Mouse (Mus musculus) cerebellum, adult 9-10 months (tissue): ENCODE data around the gene Dnajb14.
A peak's percentile ranks its signal among the peaks of the same experiment; 100 is the strongest.
"Not testable (repeated sequence)": the region's sequence is repeated elsewhere in the genome, so short reads cannot be mapped to it uniquely, and the experiment has no call there.

Source experiments
- DNase-seq: peaks from one replicate; pipeline ENCODE4 v3.0.0; 2022

Gene Dnajb14

DNA sequence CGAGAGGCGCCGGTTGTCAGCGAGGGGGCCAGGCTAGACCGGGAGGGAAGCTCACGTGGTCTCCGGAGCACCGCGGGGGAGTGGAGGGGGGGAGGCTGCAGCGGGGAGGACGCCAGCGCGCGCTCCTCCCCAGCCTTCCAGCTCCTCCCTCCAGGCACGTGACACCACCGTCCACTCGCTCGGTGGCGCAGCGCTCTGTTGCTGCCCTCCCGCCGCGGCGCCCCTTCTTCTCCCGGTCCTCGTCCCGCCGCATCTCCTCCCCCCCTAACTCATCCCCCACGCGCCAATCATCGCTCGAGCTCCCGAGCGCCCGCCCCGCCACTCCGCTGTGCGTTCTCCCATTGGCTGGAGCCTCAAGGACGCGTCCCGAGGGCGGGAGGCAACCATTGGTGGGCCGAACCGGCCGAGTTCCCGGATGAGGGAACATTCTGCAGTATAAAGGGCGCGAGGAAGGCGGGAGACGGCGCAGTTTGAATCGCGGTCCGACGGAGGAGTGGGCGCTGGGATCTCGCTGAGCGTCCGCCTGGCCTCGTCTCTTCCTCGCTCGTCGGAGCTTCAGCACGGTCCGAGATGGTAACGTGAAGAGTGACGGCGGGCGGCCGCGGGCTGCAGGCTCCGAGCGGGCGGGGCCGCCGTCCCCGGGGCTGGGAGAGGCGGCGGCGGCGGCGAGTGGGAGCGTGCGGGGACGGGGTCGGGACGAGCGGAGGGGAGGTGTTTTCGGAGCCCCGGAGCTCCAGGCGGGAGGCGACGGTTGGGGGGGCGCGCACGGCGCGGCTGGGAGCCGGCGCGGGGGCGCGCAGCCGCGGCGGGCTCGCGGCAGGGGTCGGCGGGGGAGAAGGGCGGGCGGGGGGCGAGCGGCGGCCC, 3.1 kb upstream of the Dnajb14 start, which contains the start of gene H2afz:
H2afz (plus strand) TSS at position 364 of the 864 bp plus-strand sequence.
- peak; percentile 98 for DNase-seq

GRCm38 (mm10) chr3:137864988-137865982, 2.2 kb upstream of the Dnajb14 start:
- DNase-seq, result peak; percentile 89

DNA sequence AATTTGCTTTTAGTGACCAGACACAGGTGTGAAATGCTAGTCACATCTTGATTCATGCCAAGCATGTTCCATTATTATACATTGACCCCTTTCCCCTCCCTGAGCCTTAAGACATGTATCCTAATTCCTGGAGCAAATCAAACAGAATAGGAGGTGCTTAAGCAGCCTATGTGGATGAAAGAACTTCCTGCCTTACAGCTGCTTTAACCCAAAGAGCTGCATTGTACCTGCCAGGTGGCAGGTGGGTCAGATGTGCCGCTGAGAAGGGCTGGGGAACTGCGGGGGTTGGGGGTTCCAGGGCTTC, 390 bp upstream of the Dnajb14 start:
- no peak for DNase-seq

- peak; percentile 62 for DNase-seq
Measured at GRCm38 (mm10) chr3:137868094-137868913, 829 bp downstream of the Dnajb14 start.

DNA sequence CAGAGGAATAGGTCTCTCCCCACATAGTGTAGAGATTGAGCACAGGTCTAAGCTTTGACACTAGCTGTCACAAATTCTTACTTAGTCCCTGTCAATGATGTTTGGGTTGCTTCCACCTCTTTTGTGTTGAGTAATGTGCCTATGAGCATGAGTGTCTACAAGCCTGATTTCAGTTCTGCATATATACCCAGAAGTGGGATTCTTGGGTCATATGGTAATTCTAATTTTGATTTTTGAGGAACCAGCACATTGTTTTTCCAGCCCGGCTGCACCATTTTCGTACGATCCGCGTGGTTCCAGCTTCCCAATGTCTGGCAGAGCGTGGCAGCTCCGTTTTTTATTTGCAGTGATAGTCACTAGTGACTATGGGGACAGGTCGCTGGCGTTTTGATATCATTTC, 1.9 kb downstream of the Dnajb14 start:
- no peak for DNase-seq

- no peak for DNase-seq
Measured at GRCm38 (mm10) chr3:137879313-137879712, 11.8 kb downstream of the Dnajb14 start.

DNA sequence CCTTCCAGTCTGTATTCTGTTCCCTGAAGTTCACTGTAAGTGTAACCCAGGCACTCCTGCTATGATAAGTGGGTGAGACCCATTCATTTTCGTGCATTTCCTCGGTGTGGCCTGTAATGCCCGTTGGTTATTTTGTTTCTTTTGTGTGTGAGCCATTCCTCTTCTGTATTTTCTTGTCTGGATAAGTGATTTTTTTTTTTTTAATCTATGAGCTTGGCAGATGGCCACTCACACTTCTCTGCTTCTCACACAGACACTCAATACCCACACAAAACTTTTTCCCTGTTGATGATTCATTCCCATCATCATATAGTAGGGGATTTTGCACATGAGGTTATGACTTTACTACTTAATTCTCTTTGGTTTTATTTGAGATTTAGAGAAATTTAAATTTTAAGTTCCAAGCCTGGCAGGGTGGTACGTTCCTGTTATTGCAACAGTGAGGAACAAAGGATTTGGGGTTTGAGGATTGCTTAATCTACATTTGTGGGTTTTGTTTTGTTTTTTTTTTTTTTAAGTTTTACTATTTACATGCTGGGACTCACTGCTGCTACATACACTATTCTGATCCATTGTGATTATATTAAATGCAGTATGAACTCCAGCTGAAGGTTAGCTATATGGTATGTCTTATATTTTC, 12.8 kb downstream of the Dnajb14 start:
- no peak for DNase-seq

DNA sequence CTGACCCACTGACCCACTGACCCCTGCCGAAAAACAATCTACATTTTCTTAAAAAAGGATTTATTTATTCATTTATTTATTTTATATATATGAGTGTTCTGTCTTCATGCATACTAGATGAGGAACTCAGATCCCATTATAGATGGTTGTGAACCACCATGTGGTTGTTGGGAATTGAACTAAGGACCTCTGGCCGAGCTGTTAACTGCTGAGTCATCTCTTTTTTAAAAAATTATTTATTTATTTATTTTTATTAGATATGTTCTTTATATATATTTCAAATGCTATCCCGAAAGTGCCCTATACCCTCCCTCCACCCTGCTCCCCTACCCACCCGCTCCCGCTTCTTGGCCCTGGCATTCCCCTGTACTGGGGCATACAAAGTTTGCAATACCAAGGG, 13.6 kb downstream of the Dnajb14 start:
- DNase-seq, result no peak

DNA sequence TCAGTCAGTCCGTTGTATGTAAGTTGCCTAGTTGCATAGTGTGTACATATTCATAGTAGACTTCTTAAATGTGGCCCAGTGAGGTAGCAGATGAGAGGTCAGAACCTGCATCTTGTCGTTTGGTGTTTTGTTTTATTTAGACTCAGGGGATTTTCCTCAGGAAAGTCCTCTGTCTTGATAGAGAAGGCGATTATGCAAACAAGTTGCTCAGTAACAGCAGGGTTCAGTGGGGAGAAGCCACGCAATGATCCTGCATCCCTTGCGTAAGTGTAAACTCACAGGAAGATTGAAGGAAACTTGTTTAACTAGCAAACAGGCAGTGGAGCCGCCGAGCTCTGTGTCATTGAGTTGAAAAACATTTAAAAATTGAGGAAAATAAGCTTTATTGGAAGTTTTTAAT, 20.5 kb downstream of the Dnajb14 start:
- no peak for DNase-seq

- DNase-seq, result no peak
Measured at GRCm38 (mm10) chr3:137891089-137891488, 23.6 kb downstream of the Dnajb14 start.

- DNase-seq, result no peak
Measured at GRCm38 (mm10) chr3:137892118-137892517, 24.6 kb downstream of the Dnajb14 start.

- no peak for DNase-seq
Measured at GRCm38 (mm10) chr3:137893789-137894188, 26.3 kb downstream of the Dnajb14 start.

DNA sequence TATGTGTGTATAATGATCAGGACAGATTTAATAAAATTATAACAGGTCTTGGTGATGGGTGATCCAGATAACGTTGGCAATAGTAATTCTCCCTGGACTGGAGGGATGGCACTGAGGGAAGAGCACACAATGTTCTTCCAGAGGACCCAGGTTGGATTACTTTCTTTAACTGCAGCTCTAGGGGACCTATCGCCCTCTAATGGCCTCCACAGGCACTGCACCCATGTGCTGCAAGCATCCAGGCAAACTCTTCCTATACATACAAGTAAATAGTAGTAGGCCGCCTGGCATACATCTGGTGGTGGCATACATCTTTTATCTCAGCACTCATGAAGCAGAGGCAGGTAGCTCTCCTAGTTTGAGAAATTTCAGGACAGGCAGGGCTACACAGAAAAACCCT, 27.7 kb downstream of the Dnajb14 start:
- no peak for DNase-seq

GRCm38 (mm10) chr3:137896386-137896785, 28.9 kb downstream of the Dnajb14 start:
- no peak for DNase-seq

DNA sequence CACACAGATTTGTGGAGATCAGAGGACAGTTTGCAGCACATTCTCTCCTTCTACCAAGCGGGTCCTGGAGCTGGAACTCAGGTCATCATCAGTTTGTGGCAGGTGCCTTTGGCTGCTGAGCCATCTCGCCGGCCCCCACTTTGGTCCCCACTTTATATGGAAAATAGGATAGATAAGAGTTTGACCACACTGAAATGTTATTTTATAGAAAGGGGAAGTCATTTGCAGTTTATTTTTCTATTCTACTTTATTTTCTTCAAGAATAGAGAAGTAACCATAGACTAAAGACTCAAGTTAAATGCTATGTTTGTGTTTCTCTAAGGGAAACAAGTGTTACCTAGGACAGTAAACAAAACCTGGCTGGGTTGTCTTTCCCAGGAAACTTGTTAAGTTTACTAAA, 29.4 kb downstream of the Dnajb14 start:
- no peak for DNase-seq

GRCm38 (mm10) chr3:137897685-137898084, 30.2 kb downstream of the Dnajb14 start:
- no peak for DNase-seq

DNA sequence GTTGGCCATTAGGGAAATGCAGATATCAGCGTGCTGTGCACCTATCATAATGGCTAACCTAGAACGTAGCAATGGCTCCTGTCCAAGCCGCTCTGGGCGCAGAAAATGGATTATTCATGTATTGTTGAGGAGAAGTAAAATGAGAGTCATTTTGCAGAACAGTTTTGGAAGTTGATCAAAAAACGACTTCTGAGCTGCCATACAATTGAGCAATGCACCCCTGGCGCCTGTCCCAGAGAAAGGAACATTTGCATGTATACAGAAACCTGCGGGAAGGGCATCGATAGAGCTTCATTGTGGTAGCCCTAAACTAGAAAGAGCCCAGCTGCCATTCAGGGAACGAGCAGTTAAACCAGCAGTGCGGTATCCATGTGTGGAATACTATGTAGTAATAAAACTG, 32.7 kb downstream of the Dnajb14 start:
- DNase-seq, result no peak

- no peak for DNase-seq
Measured at GRCm38 (mm10) chr3:137913093-137913492, 45.6 kb downstream of the Dnajb14 start.

GRCm38 (mm10) chr3:137914567-137914966, 47.1 kb downstream of the Dnajb14 start:
- DNase-seq, result not testable (repeated sequence)

DNA sequence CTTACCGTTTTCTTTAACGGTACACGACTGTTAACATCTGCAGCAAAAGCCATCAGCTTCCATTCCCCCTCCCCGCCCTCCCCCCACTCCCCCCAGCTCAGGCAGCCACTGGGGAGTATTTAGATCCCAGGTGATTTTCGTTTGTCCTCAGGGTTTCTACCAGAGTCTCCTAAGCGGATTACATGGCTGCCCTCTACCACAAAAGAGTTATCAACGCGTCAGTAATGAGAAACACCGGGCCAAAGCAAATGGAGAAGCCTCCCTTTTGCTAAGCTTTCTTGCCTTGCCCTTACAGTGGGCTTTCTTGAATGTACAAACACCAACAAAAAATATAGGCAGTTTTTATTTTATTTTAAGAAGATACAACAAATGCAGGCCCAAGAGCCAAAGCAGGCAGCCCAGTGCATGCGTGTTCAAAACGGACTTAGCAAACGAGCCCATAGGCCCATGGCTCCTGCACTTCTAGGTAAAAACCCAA, 50.3 kb downstream of the Dnajb14 start:
- DNase-seq, result no peak

DNA sequence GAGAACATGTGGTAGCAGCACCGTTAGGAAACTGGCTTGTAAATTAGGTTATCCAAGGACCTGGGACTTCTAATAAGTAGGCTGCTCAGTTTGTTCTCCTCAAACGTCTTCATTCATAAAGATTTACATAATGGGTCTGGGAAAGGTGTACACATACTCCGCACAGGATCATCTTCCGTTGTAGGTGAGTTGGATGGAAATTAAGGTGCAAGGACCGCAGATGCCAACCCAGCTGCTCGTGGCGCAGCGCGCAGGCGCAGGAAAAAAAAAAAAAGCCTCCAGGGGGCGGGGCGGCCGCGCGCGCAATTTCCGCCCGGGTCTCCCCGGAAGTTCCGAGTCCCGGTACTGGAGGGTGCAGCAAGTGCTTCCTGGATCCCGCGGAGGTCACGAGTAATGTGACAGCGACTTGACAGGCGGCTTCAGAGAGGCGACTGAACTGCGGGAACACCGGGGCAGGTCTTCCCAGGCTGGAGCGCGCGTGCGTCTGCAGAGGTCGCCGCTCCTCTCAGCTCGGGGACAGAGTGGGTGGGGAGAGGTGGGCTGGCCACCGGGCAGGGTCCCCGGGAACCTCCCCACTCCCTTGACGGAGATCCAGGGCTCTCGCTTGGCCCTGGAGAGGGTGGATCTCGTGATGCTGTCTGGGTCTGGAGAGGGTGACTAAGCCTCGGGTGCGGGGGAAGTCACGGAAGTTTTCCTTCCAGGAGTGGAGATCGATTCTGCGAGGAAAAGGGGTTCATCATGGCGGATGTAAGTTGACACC, 50.9 kb downstream of the Dnajb14 start, which contains the start of gene Lamtor3:
Lamtor3 (plus strand) TSS at position 335 of the 760 bp plus-strand sequence.
- DNase-seq, result peak; percentile 85
